Mouse (Mus musculus) kidney, adult 8-10 months (tissue): ENCODE measurements around the gene Il2ra.
"Not testable (repeated sequence)": the region's sequence is repeated elsewhere in the genome, so short reads cannot be mapped to it uniquely, and the experiment has no call there.

Experiments used
- DNase-seq, 2 experiments: peaks; one replicate each; pipeline ENCODE4 v3.0.0; 2022

Gene Il2ra

DNA sequence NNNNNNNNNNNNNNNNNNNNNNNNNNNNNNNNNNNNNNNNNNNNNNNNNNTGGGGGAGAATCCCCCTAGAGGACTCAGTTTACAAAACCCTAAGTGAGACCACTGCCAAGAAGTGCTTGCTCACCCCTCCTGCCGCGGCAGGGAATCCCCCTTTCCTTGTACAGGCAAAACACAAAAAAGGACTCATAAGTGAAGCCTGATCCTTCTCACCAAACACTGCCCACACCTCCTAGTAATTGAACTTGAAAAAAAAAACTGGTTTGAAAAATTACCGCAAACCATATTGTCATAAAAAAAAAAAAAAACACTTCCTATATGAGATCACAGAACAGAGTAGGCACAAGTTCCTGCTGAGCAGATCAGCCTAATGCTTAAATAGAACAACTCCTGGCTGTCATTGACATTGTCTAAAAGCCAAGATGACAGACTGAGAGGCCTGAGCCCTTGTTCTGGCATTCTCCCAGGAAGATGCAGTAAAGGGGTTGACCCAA is at the start of gene Il2ra:
Gene Il2ra, plus strand, starts transcription at position 357 of the 491 bp plus-strand sequence.
- no peak for DNase-seq

DNA sequence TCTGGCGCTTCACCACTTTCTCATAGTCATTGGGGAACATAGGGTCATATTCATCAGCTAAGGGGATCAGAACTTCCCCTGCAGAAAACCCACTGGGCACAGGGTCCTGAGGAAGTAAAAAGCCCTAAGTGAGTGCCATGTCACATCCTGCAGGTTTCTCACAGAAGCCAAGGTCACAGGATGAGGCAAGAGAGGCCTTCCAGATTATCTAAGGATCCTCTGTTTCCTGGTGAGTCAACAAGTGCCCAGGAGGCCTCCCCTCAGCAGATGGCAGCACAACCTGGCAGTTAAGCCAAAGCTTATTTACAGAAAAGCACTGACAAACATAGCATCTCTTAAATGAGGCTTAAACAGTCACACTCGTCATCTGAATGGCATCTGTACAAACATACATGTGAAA is 45.9 kb upstream of the Il2ra start:
- DNase-seq: no peak

GRCm38 (mm10) chr2:11597906-11598305 is 44.7 kb upstream of the Il2ra start:
- peak; percentile 23 to 47 for DNase-seq

DNA sequence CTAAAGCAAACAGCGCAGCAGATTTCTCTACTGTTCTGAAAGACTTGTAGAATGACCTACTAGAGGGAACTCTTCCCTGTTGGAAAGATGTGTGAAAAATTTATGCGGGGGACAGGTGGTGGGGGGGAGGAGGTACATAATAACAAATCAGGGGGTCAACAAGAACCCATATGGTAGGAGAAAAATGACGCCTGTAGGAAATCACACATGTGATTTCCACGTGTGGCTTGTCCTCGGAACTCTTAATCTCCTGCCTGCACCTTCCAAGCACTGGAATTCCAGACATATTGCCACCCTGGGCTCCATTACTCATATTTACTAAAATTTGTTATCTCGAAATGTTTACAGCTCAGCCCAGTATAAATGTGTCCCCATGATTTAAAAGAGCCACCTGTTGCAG is 40.8 kb upstream of the Il2ra start:
- DNase-seq: no peak

- DNase-seq: peak; percentile 93 to 97
These were observed 39.8 kb upstream of the Il2ra start for GRCm38 (mm10) chr2:11602506-11603489.

GRCm38 (mm10) chr2:11604053-11604452 is 38.6 kb upstream of the Il2ra start, which contains the start of gene Rbm17:
TSS of gene Rbm17 (minus strand) at chr2:11604153.
- DNase-seq: no peak

DNA sequence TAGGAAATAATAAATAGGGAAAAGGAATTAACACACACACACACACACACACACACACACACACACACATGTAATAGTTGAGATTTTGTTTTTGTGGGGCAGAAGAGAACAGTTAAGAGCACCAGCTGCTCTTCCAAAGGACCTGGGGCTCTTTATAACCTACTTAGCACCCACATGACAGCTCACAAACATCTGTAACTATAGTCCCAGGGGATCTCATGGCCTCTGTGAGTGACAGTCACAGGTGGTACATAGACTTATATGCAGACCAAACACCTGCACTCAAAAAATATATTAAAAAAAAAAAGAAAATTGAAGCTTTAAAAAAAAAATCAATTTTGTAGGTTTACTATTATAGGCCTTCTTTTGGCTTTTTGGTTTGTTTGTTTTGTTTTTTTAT is 37.7 kb upstream of the Il2ra start:
- DNase-seq: no peak

- DNase-seq: not testable (repeated sequence)
These were observed 35.9 kb upstream of the Il2ra start for GRCm38 (mm10) chr2:11606718-11607117.

DNA sequence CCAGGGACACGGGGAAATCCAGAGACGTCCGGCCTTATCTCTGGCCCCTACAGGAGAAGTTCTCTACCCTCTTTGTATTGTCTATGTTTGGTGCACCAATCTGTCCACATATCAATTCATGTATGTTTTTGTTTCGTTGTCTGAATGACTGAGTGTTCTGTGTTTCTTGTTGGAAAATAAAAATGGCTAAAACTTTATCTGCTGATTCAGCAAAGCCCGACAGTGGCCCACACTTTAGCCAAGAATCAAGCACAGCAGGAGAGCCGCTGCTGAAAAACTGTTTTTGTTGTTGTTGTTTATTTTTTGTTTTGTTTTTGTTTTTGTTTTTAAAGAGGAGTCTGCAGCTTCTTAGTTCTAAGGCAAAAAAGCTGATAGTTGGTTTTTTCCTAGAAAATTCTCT is 29.7 kb upstream of the Il2ra start:
- not testable (repeated sequence) for DNase-seq

- DNase-seq: no peak
These were observed 25.8 kb upstream of the Il2ra start for GRCm38 (mm10) chr2:11616846-11617245.

DNA sequence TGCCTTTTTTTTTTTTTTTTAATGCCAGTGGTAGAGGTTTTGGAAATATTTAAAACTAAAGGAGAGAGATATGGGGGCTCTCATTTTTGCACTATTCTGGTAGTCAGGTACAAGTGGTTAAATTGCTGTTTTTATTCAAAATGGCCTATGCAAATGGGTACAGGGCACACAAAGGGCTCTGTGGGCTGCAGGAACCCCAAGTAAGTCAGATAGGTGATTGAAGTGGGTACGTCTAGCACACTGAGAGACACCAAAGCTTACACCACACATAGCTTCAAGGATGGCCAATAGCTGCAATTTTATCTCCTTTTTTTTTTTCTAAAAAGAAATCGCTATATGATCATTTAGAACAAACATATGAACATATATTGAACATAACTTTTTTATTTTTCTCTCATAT is 23.0 kb upstream of the Il2ra start:
- no peak for DNase-seq

DNA sequence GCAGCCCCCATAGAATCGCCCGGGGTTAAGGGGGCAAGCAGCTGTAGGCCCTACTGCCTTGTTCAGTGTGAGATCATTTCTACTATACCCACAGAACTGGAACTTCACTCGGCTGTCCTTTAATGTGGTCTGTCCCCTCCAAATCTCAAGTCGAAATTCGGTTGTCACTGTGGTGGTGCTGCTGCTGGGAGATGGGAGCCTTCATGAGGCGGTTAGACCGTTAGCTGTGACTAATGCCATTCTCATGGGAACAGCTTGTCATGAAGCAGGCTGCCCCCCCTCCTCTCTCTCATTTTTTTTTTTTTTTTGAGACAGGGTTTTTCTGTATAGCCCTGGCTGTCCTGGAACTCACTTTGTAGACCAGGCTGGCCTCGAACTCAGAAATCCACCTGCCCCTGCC is 19.4 kb upstream of the Il2ra start:
- no peak for DNase-seq

- DNase-seq: no peak
These were observed 18.9 kb upstream of the Il2ra start for GRCm38 (mm10) chr2:11623726-11624125.

GRCm38 (mm10) chr2:11625890-11626289 is 16.7 kb upstream of the Il2ra start, which contains the start of gene Gm17490:
TSS of gene Gm17490 (minus strand) at chr2:11626264.
- no peak for DNase-seq

DNA sequence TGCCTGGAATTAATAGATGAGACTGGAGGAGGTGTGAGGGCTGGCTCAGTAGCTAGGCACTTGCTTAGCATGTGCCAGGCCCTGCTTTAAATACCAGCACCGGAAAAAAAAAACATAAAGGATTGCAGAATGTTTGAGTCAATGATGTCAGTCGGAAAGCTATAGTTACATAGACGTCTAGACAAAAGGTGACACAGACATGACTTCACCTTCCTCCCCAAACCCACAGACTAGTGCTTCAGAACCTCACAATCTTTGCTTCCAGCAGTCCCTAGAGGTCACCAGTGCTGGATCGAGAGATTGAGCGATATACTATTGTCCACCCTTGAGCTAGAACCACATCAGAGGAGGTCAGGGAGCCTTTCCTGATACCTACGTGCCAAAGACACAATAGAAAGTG is 7.6 kb upstream of the Il2ra start:
- DNase-seq: no peak

DNA sequence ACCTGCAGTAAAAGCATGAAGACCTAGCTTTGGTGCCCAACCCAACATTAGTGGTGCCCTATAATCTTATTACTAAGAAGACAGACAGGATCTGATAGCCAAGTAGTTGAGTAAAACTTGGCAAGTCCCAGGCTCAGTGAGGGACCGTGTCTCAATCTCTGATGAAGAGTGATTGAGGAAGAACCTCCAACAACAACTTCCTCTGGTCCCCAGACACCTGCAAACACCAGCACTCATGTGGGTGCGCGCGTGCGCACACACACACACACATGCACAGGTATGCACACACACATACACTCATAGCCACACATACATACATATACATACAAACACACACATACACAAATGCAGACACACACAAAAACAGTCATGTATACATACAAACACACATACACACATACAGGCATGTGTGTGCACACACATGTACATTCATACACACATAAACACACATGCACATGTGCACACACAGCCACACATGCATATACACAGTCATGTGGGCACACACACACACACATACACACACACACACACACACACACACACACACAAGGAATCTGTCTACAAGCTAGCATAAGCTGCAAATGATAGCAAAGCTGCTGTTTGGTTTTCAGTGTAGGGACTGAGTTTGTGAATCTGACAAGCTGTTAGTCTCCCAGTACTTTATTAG is 7.0 kb upstream of the Il2ra start:
- DNase-seq: no peak

DNA sequence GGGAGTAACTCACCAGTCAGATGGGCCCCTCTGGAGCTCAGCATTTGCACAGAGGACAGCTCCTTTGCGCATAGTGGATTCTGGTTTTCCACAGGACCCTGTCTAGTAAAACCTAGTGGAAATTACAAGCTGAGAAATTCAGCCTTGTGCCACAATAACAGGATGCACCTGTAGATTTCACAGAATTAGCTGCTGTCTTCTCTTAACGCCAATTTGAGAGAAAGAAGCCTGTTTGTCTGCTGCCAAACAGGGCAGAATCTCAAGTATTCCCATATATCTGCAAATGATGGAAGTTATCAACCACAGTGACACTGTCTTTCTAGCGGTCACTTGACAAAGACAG is 6.5 kb upstream of the Il2ra start:
- no peak for DNase-seq

- DNase-seq: no peak
These were observed 5.5 kb upstream of the Il2ra start for GRCm38 (mm10) chr2:11637115-11637514.

GRCm38 (mm10) chr2:11644057-11644456 is 1.4 kb downstream of the Il2ra start:
- DNase-seq: no peak

GRCm38 (mm10) chr2:11645297-11645696 is 2.7 kb downstream of the Il2ra start:
- no peak for DNase-seq

- DNase-seq: no peak
These were observed 8.9 kb downstream of the Il2ra start for GRCm38 (mm10) chr2:11651476-11651875.

- no peak for DNase-seq
These were observed 9.6 kb downstream of the Il2ra start for GRCm38 (mm10) chr2:11652196-11652595.

DNA sequence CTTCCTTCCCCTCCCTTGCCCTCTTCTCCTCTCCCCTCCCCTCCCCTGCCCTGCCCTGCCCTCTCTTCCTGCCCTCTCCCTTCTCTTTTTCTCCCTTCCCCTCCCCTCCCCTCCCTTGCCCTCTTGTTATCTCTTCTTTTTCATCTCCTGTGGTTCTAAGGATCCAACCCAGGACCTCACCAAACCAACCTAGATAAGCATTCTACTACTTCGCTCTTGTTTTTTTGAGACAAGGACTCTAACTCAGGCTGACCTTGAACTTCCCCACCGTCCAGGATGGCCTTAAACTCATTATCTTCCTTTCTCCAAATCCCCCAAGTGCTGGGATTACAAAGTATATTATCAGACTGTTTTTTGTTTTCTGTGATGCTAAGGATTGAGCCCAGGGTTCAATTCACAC is 10.2 kb downstream of the Il2ra start:
- DNase-seq: no peak

- DNase-seq: no peak
These were observed 10.7 kb downstream of the Il2ra start for GRCm38 (mm10) chr2:11653330-11653729.
